Comparison of ENCODE assay signal across 8 mouse cellular contexts in the genomic region with DNA sequence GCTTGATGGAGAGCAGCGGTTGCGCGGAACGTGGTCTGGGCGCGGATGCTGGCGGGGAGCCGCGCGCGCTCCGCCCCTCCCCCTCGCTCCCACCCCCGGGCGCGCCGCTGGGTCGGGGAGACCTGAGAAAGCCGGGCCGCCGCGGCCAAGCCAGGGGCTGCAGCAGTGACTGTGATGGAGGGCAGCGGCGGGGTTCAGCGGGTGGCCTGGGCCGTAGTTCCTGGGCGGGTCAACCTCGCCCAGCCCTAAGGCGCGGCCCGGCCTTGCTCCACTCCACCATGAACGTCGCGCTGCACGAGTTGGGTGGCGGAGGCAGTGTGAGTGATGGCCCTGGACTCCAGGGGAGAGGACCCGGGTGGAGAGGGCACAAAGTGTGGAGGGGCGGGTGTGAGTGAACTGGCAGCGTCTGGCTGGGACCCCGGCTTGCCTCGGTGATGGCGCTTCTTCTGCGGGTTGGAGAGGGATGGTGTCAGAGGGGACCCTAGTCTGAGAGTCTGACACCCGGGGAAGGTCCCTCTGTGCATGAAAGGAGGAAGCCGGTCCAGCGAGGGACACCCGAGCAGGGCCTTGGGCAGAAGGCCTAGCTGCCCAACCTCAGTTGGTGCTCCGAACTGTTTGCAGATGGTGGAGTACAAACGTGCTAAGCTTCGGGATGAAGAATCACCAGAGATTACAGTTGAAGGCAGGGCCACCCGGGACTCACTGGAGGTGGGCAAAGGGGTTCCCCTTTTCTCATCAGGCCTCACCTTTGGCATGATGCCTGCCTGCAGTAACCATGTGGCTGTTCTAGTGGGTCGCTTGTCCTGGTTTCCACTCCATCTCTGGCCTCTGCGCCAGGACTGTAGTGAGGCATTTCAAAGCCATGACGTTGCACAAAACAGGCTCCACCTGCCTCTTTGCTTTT. TPM values are rescaled to one million over a fixed set of nuclear protein-coding genes. Genes with fewer than 3 reads are reported as not detected.
DNase-seq lines count a peak whose midpoint lies in the region; ATAC-seq lines count a peak whose summit lies in the region.

A gene (plus strand): TSS at position 98 of the 904 bp plus-strand sequence.

- H3K27ac ChIP-seq in limb, embryonic 15.5 days, result no peak within 1 kb of the TSS
- peak within 1 kb of the TSS; percentile 72 for H3K27ac ChIP-seq in neural tube, embryonic 13.5 days (replicated peaks)

- no peak for ATAC-seq in limb, embryonic 15.5 days (ENCODE audit: insufficient number of reproducible peaks, low FRiP score, low TSS enrichment, low read depth)
- ATAC-seq in neural tube, embryonic 13.5 days (ENCODE audit: low read depth), result peak; percentile 73

- no peaks in the 10 kb centered on the region for H3K9me3 ChIP-seq in limb, embryonic 15.5 days
- no peaks in the 10 kb centered on the region for H3K9me3 ChIP-seq in neural tube, embryonic 13.5 days

- 6% methylated on average over 50 of the region's 54 CpGs for WGBS in limb, embryonic 15.5 days
- 8% methylated on average over 47 of the region's 54 CpGs for WGBS in neural tube, embryonic 13.5 days

- peak within 1 kb of the TSS; percentile 54 for H3K9ac ChIP-seq in limb, embryonic 15.5 days
- H3K9ac ChIP-seq in neural tube, embryonic 13.5 days, result peak within 1 kb of the TSS; percentile 87

- peaks cover 14% of the 10 kb centered on the region for H3K4me1 ChIP-seq in limb, embryonic 15.5 days
- H3K4me1 ChIP-seq in neural tube, embryonic 13.5 days (replicated peaks), result peaks cover 21% of the 10 kb centered on the region

- DNase-seq in kidney, postnatal 4 days, result peak; percentile 46 to 52
- DNase-seq in kidney, postnatal 25 days, result no peak
- DNase-seq in adipocyte (ENCODE audit: low spot score), result peak; percentile 28
- peak; percentile 40 for DNase-seq in embryo, embryonic 10.5 days (ENCODE audit: low spot score)
- DNase-seq in heart, postnatal 4 days, result peak; percentile 25
- DNase-seq in frontal cortex, postnatal 14 days (ENCODE audit: low spot score in 2 of 2), result no peak

- peak within 1 kb of the TSS; percentile 95 for H3K4me2 ChIP-seq in limb, embryonic 15.5 days
- peak within 1 kb of the TSS; percentile 92 for H3K4me2 ChIP-seq in neural tube, embryonic 13.5 days

- peak within 1 kb of the TSS; percentile 56 for H3K4me3 ChIP-seq in limb, embryonic 15.5 days
- H3K4me3 ChIP-seq in neural tube, embryonic 13.5 days, result peak within 1 kb of the TSS; percentile 64

- H3K27me3 ChIP-seq in limb, embryonic 15.5 days, result peaks cover 18% of the 10 kb centered on the region; the same call in 1 of the 2 replicates
- H3K27me3 ChIP-seq in neural tube, embryonic 13.5 days, result peaks cover 6% of the 10 kb centered on the region; the same call in 1 of the 2 replicates

- peaks cover 2% of the 10 kb centered on the region; the same call in 1 of the 2 replicates for H3K36me3 ChIP-seq in limb, embryonic 15.5 days
- no peaks in the 10 kb centered on the region for H3K36me3 ChIP-seq in neural tube, embryonic 13.5 days

RNA-seq across cellular contexts. Expression of the gene that starts here (rescaled TPM):
- total RNA-seq in heart, postnatal 4 days (2021), result 1 to 10 TPM in 1 of 2 experiments, under 1 TPM in 1; 0.93 to 1.4 TPM
- 5.3 and 6.3 TPM in 2 replicates for polyA plus RNA-seq in limb, embryonic 15.5 days (2015; fragmentation: Nextera tagmentation; extraction: Ambion mirVana)
- polyA plus RNA-seq in neural tube, embryonic 13.5 days (2015; fragmentation: Nextera tagmentation; extraction: Ambion mirVana), result 12.2 and 12.8 TPM in 2 replicates

Comparison
In these comparisons a context has a peak if more than half of its experiments do, and no peak if none do; other contexts are left out.
1. DNase-seq: peak in kidney, postnatal 4 days (2 of 2), adipocyte (single experiment), embryo, embryonic 10.5 days (single experiment) and heart, postnatal 4 days (single experiment); none in kidney, postnatal 25 days (0 of 2) and frontal cortex, postnatal 14 days (0 of 2).